Mouse (Mus musculus): ENCODE measurements around the gene Vwa8. TPM values are rescaled to one million over a fixed set of nuclear protein-coding genes. Genes with fewer than 3 reads are reported as not detected.

Gene Vwa8
- polyA plus RNA-seq, 1 experiment from 2014 or later = 41.6 TPM

Other genes with a start within 250 kb of the Vwa8 start
- 1.8 to 2.9 TPM (median 2.1 TPM) in 3 replicates for gene Dgkh, start 116.3 kb upstream of the Vwa8 start, polyA plus RNA-seq (2018)

Measured in macrophage (primary cell).